Mouse (Mus musculus) heart, adult 2 months (tissue): Measurements from ENCODE around the gene Zfp296.

Experiments
- CTCF ChIP-seq: fragments of 200-600 bp; IDR thresholded peaks from 2 replicates; pipeline ENCODE4 v1.8.1; 2022; ENCODE audit warnings: antibody characterized with exemption, mild to moderate bottlenecking, moderate library complexity
- EP300 ChIP-seq: fragments of 200-500 bp; IDR thresholded peaks from 2 replicates; pipeline ENCODE4 v1.6.1; 2011; ENCODE audit warnings: low read depth, low read length, control low read depth; ENCODE audit not compliant: insufficient read depth
- POLR2A ChIP-seq: fragments of 200-500 bp; IDR thresholded peaks from 2 replicates; pipeline ENCODE4 v1.6.1; 2011; ENCODE audit warnings: mild to moderate bottlenecking, low read depth, low read length, control low read depth; ENCODE audit not compliant: insufficient read depth

- TF ChIP-seq EP300 (no peak), CTCF (no peak), POLR2A (no peak)
Measured at GRCm38 (mm10) chr7:19577141-19577852, at the start of gene Zfp296, which contains the start of gene Gemin7.
